Mouse (Mus musculus) midbrain, postnatal 0 days (tissue): ENCODE data around the gene Tmco5. TPM values are rescaled to one million over a fixed set of nuclear protein-coding genes. Genes with fewer than 3 reads are reported as not detected.

Source experiments
- ATAC-seq: fragments of 200-750 bp; cut with Nextera tagmentation; 2 replicates; pipeline ENCODE4 v1.8.0; 2017; ENCODE audit warnings: moderate number of reproducible peaks, mild to moderate bottlenecking, moderate TSS enrichment, moderate library complexity; ENCODE audit not compliant: low FRiP score
- DNase-seq: peaks from one replicate; pipeline ENCODE4 v3.0.0-alpha.2; 2015; ENCODE audit warnings: low spot score
- H3K27ac ChIP-seq: fragments of 300-500 bp; sonication (generic); 2 replicates; pipeline ENCODE4 v1.5.1; 2014; ENCODE audit warnings: low read depth, mild to moderate bottlenecking, low read length, mixed read lengths
- H3K27me3 ChIP-seq: fragments of 300-500 bp; sonication (generic); 2 replicates; pipeline ENCODE4 v1.6.1; 2014; ENCODE audit warnings: low read length, control low read depth, mixed read lengths; ENCODE audit not compliant: insufficient read depth
- H3K36me3 ChIP-seq: fragments of 300-500 bp; sonication (generic); 2 replicates; pipeline ENCODE4 v1.6.1; 2014; ENCODE audit warnings: low read length, control low read depth, mixed read lengths; ENCODE audit not compliant: insufficient read depth
- H3K4me1 ChIP-seq: fragments of 300-500 bp; sonication (generic); 2 replicates; pipeline ENCODE4 v1.6.1; 2014; ENCODE audit warnings: mild to moderate bottlenecking, control low read depth, antibody characterized with exemption, low read length, mixed read lengths; ENCODE audit not compliant: insufficient read depth
- H3K4me2 ChIP-seq: fragments of 300-500 bp; sonication (generic); 2 replicates; pipeline ENCODE4 v1.6.1; 2014; ENCODE audit warnings: low read depth, mild to moderate bottlenecking, low read length, mixed read lengths; ENCODE audit not compliant: poor library complexity, severe bottlenecking
- H3K4me3 ChIP-seq: fragments of 300-500 bp; sonication (generic); 2 replicates; pipeline ENCODE4 v1.5.1; 2014; ENCODE audit warnings: low read depth, mild to moderate bottlenecking, low read length, moderate library complexity
- H3K9ac ChIP-seq: fragments of 300-500 bp; sonication (generic); replicated peaks from 2 replicates; pipeline ENCODE4 v1.6.1; 2014; ENCODE audit warnings: mild to moderate bottlenecking, low read length, moderate library complexity, mixed read lengths; ENCODE audit not compliant: poor library complexity, severe bottlenecking
- H3K9me3 ChIP-seq: fragments of 300-500 bp; sonication (generic); 2 replicates; pipeline ENCODE4 v1.6.1; 2016; ENCODE audit warnings: low read length, control low read depth
- CTCF ChIP-seq: IDR thresholded peaks from 2 replicates; pipeline ENCODE4 v1.5.1; 2016; ENCODE audit warnings: antibody characterized with exemption, mild to moderate bottlenecking
- WGBS: fragments of 180-500 bp; shearing (Covaris S2); extraction: QIAGEN DNeasy Blood & Tissue Kit; methylation state at CpG from one replicate; pipeline ENCODE4 v1.1.7; 2014; 5-methylcytosine and 5-hydroxymethylcytosine counted together
- polyA plus RNA-seq: library from polyadenylated mRNA; unstranded; fragments of >200 nt; fragmentation: Nextera tagmentation; extraction: Ambion mirVana; gene quantifications from 2 replicates; pipeline ENCODE4 v1.2.1, GENCODE M21; 2015
- total RNA-seq: library from RNA; depleted of rRNA; stranded (reverse); fragments of >200 nt; gene quantifications from 2 replicates; pipeline ENCODE4 v1.2.3, GENCODE M21; 2014

Gene Tmco5
- total and polyA plus RNA-seq, 2 experiments from 2014 or later = not detected

DNA sequence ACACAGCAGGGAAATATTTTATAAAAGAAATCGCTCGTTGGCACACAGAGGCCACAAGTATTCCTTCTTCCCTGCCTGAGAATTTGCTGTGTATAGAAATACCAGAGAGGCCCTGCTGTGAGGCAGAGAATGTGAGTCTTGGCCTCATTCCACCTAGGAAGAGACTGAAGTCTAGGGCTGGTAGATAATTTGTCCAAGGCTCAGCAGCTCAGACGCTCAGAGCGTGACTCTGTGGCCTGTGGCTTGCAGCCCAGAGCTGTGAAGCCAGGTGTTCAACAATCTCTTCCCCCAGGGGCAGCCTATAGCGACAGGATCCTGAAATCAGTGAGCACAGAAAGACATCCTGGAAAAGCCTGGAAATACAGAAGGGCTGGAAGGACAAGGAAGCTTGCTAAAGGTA, 26.2 kb upstream of the Tmco5 start:
- TF ChIP-seq CTCF = no peak
- peak; percentile 66 for DNase-seq
- Histone ChIP-seq H3K9ac (no peak overlapping the region), H3K36me3 (no peaks in the 10 kb centered on the region), H3K4me1 (no peaks in the 10 kb centered on the region), H3K9me3 (no peaks in the 10 kb centered on the region), H3K27me3 (no peaks in the 10 kb centered on the region), H3K27ac (no peak overlapping the region), H3K4me2 (no peak overlapping the region), H3K4me3 (no peak overlapping the region)
- 28% methylated on average over 5 of the region's 5 CpGs for WGBS
- ATAC-seq = no peak

DNA sequence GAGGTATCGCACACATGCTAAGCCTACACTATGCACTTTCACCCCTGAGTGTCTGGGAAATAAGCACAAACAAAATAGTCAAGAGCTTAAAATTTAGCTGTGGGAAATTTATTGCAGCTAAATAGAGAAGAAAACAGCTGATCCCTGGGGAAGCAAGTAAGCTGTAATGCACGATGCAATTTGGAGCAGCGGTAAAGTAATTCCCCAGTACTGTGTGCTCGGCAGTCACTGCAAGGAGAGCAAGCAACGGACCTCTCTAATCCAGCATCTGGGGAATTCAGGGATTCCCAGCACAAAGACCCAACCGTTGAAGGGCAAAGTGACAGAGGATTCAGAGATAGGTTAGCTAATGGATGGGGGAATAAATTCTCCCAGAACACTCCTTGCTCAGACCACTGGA, 19.8 kb upstream of the Tmco5 start:
- ATAC-seq = no peak
- Histone ChIP-seq H3K27ac (no peak overlapping the region), H3K36me3 (no peaks in the 10 kb centered on the region), H3K4me1 (no peaks in the 10 kb centered on the region), H3K4me3 (no peak overlapping the region), H3K9me3 (no peaks in the 10 kb centered on the region), H3K4me2 (no peak overlapping the region), H3K27me3 (no peaks in the 10 kb centered on the region), H3K9ac (no peak overlapping the region)
- TF ChIP-seq CTCF = no peak
- no peak for DNase-seq
- 57% methylated on average over 6 of the region's 6 CpGs for WGBS

GRCm38 (mm10) chr2:116876955-116877615, 1.4 kb upstream of the Tmco5 start:
- Histone ChIP-seq H3K4me3 (no peak overlapping the region), H3K9ac (no peak overlapping the region), H3K36me3 (no peaks in the 10 kb centered on the region), H3K4me1 (no peaks in the 10 kb centered on the region), H3K27ac (no peak overlapping the region), H3K27me3 (no peaks in the 10 kb centered on the region), H3K4me2 (no peak overlapping the region), H3K9me3 (no peaks in the 10 kb centered on the region)
- peak; percentile 24 for DNase-seq
- no peak for ATAC-seq
- no peak for TF ChIP-seq CTCF
- 28% methylated on average over 9 of the region's 9 CpGs for WGBS

- TF ChIP-seq CTCF = no peak
- no peak for ATAC-seq
- WGBS = 83% methylated on average over 3 of the region's 3 CpGs
- Histone ChIP-seq H3K9me3 (no peaks in the 10 kb centered on the region), H3K4me2 (no peak overlapping the region), H3K4me1 (no peaks in the 10 kb centered on the region), H3K4me3 (no peak overlapping the region), H3K36me3 (no peaks in the 10 kb centered on the region), H3K27me3 (no peaks in the 10 kb centered on the region), H3K9ac (no peak overlapping the region), H3K27ac (no peak overlapping the region)
- no peak for DNase-seq
Measured at GRCm38 (mm10) chr2:116879730-116880129, 1.2 kb downstream of the Tmco5 start.

DNA sequence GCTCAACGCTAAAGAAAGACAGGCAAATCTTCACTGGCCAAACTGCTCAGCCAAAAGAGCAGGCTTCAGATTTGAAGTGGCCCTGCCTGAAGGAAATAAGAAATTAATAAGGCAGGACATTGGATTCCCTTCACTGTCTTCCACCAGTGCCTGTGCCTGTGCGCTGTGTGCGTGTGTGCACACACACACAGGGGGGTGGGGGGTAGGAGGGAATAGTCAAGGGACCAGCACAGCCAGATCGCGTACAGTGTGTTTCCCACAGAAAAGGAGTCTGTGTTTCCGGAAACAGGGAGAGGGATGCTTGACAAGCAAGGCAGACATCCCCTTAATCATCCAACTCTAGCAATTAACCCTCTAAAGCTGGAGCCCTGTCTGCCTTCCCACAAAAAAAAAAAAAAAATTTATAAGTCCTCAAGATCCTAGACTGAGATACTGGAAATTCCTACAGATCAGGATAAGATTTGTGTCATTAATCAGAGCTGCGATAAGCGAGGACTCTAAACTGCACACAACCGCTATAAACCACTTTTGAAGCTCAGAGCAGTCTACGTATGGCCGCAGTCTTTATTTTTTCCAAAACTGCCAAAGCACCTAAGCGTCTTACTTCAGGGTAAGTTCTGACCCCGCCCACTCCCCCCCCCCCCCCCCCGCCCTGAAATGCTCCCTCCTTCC, 15.0 kb downstream of the Tmco5 start:
- ATAC-seq (peak; percentile 24; the same call in 1 of the 2 replicates), DNase-seq (no peak)
- Histone ChIP-seq H3K27me3 (no peaks in the 10 kb centered on the region), H3K9me3 (no peaks in the 10 kb centered on the region), H3K27ac (no peak overlapping the region), H3K36me3 (no peaks in the 10 kb centered on the region), H3K4me1 (no peaks in the 10 kb centered on the region), H3K4me2 (peak overlapping the region; percentile 51), H3K9ac (no peak overlapping the region), H3K4me3 (peak overlapping the region; percentile 24)
- WGBS = 35% methylated on average over 12 of the region's 14 CpGs
- no peak for TF ChIP-seq CTCF

- peak; percentile 80 for DNase-seq
- peak overlapping the region; percentile 51 for H3K4me2 ChIP-seq
- peak; percentile 85 for TF ChIP-seq CTCF
- peak; percentile 81 for ATAC-seq
- H3K9me3 ChIP-seq = no peaks in the 10 kb centered on the region
- H3K36me3 ChIP-seq = no peaks in the 10 kb centered on the region
- WGBS = 2% methylated on average over 9 of the region's 9 CpGs
- no peak overlapping the region for H3K9ac ChIP-seq
- no peaks in the 10 kb centered on the region for H3K27me3 ChIP-seq
- peak overlapping the region; percentile 24 for H3K4me3 ChIP-seq
- H3K27ac ChIP-seq = no peak overlapping the region
- no peaks in the 10 kb centered on the region for H3K4me1 ChIP-seq
Measured at GRCm38 (mm10) chr2:116893988-116894363, 15.5 kb downstream of the Tmco5 start.
